21 mouse cellular contexts compared by ENCODE assay signal in genomic region chr13:92652498-92652897, GRCm38 (mm10). TPM values are rescaled to one million over a fixed set of nuclear protein-coding genes. Genes with fewer than 3 reads are reported as not detected.
DNase-seq lines count a peak whose midpoint lies in the region; ATAC-seq lines count a peak whose summit lies in the region.
"Had no signal": no experiment of that assay in that cellular context is flagged by ENCODE, and none has a peak within 500 bp of the region (broad histone marks: within the 10 kb centered on the region; RNA-seq: fewer than 3 reads in every experiment).

No protein-coding gene starts in this region.

- no peaks in the 10 kb centered on the region for H3K9me3 ChIP-seq in heart, embryonic 10.5 days
- no peaks in the 10 kb centered on the region for H3K9me3 ChIP-seq in hindbrain, embryonic 15.5 days
- no peaks in the 10 kb centered on the region for H3K9me3 ChIP-seq in hindbrain, embryonic 11.5 days (ENCODE audit: control insufficient read depth, low read length)
- H3K9me3 ChIP-seq: hindbrain, embryonic 12.5 days had no signal

- 72% methylated on average over 2 of the region's 2 CpGs for WGBS in heart, embryonic 10.5 days
- WGBS in hindbrain, embryonic 15.5 days, result 66% methylated on average over 2 of the region's 2 CpGs
- 70% methylated on average over 2 of the region's 2 CpGs for WGBS in hindbrain, embryonic 11.5 days

- H3K36me3 ChIP-seq in heart, embryonic 10.5 days, result no peaks in the 10 kb centered on the region
- no peaks in the 10 kb centered on the region for H3K36me3 ChIP-seq in hindbrain, embryonic 15.5 days
- H3K36me3 ChIP-seq in hindbrain, embryonic 11.5 days (ENCODE audit: control insufficient read depth, insufficient read depth, low read length), result no peaks in the 10 kb centered on the region
- H3K36me3 ChIP-seq: hindbrain, embryonic 12.5 days had no signal

- peak; percentile 47; the same call in 1 of the 2 replicates for ATAC-seq in cerebellum, adult (ENCODE audit: insufficient number of reproducible peaks, low FRiP score, low TSS enrichment)
- ATAC-seq in hindbrain, embryonic 15.5 days (ENCODE audit: low FRiP score, low read depth), result peak; percentile 38; the same call in 1 of the 2 replicates
- ATAC-seq in hindbrain, embryonic 11.5 days (ENCODE audit: low FRiP score), result no peak
- ATAC-seq: activated CD4-positive, CD25-positive, alpha-beta regulatory T cell, adult 4 months; inflammation-experienced regulatory T-cells, adult 6 months had no signal

- intact Hi-C loops in heart, postnatal 25 days (cut with DNase I), result no loop called here

- no peak for DNase-seq in cerebellum, postnatal 4 days (ENCODE audit: low spot score in 2 of 2)
- no peak for DNase-seq in heart, embryonic 10.5 days (ENCODE audit: low spot score)
- no peak for DNase-seq in heart, postnatal 25 days (ENCODE audit: low spot score)
- DNase-seq in hindbrain, embryonic 11.5 days (ENCODE audit: low spot score), result no peak
- peak; percentile 43 for DNase-seq in brain, adult 2 months (ENCODE audit: low read depth, low spot score)
- no peak for DNase-seq in spleen, adult 12 weeks (ENCODE audit: low spot score)
- DNase-seq: adrenal gland, adult 8-10 months; gastrocnemius, postnatal 25 days; kidney, adult 9 months; kidney, postnatal 25 days; layer of hippocampus, postnatal 36 days; lung, adult 2 months; lung, postnatal 14 days; midbrain, embryonic 14.5 days; thymus, postnatal 14 days had no signal

- H3K9ac ChIP-seq in hindbrain, embryonic 15.5 days, result no peak overlapping the region
- no peak overlapping the region for H3K9ac ChIP-seq in hindbrain, embryonic 11.5 days (ENCODE audit: low read depth, low read length)
- H3K9ac ChIP-seq: hindbrain, embryonic 12.5 days had no signal

- H3K4me2 ChIP-seq in hindbrain, embryonic 15.5 days, result no peak overlapping the region
- H3K4me2 ChIP-seq in hindbrain, embryonic 11.5 days (replicated peaks; ENCODE audit: low read depth, low read length), result no peak overlapping the region
- H3K4me2 ChIP-seq: hindbrain, embryonic 12.5 days; liver, embryonic 11.5 days had no signal

- no peaks in the 10 kb centered on the region for H3K27me3 ChIP-seq in heart, embryonic 10.5 days (ENCODE audit: insufficient read depth, poor library complexity, severe bottlenecking)
- no peaks in the 10 kb centered on the region for H3K27me3 ChIP-seq in hindbrain, embryonic 15.5 days
- no peaks in the 10 kb centered on the region for H3K27me3 ChIP-seq in hindbrain, embryonic 11.5 days (ENCODE audit: control insufficient read depth, insufficient read depth, low read length)
- H3K27me3 ChIP-seq: hindbrain, embryonic 12.5 days had no signal

- no peak overlapping the region for H3K4me3 ChIP-seq in heart, embryonic 10.5 days
- H3K4me3 ChIP-seq in hindbrain, embryonic 15.5 days, result no peak overlapping the region
- H3K4me3 ChIP-seq in hindbrain, embryonic 11.5 days (ENCODE audit: low read depth, low read length), result no peak overlapping the region
- H3K4me3 ChIP-seq: hindbrain, embryonic 12.5 days had no signal

- H3K4me1 ChIP-seq in heart, embryonic 10.5 days, result peaks cover 54% of the 10 kb centered on the region
- H3K4me1 ChIP-seq in hindbrain, embryonic 15.5 days (replicated peaks), result peaks cover 10% of the 10 kb centered on the region; the same call in 1 of the 2 replicates
- no peaks in the 10 kb centered on the region for H3K4me1 ChIP-seq in hindbrain, embryonic 11.5 days (replicated peaks; ENCODE audit: control insufficient read depth, insufficient read depth, low read length)

- H3K27ac ChIP-seq in heart, embryonic 10.5 days, result peak overlapping the region; percentile 77
- H3K27ac ChIP-seq in hindbrain, embryonic 15.5 days (replicated peaks), result no peak overlapping the region
- no peak overlapping the region for H3K27ac ChIP-seq in hindbrain, embryonic 11.5 days (ENCODE audit: low read depth, low read length)
- H3K27ac ChIP-seq: hindbrain, embryonic 12.5 days had no signal

RNA-seq across cellular contexts. Expression of gene Serinc5, which starts 41.6 kb away (rescaled TPM):
- polyA plus RNA-seq in heart, embryonic 10.5 days (2016; fragmentation: Nextera tagmentation; extraction: Ambion mirVana), result 14.7 and 15.4 TPM in 2 replicates
- total RNA-seq in heart, postnatal 25 days (2021), result 10 to 100 TPM; 15.3 to 17.5 TPM
- polyA plus RNA-seq in hindbrain, embryonic 15.5 days (2015; fragmentation: Nextera tagmentation; extraction: Ambion mirVana), result 17.2 and 17.5 TPM in 2 replicates
- polyA plus RNA-seq in hindbrain, embryonic 11.5 days (2014; fragmentation: Nextera tagmentation; extraction: Ambion mirVana), result 10.4 and 13.8 TPM in 2 replicates
